Mouse (Mus musculus): ENCODE measurements around the gene Trim11.
A peak's percentile ranks its signal among the peaks of the same experiment; 100 is the strongest.

The Trim11 gene

DNA sequence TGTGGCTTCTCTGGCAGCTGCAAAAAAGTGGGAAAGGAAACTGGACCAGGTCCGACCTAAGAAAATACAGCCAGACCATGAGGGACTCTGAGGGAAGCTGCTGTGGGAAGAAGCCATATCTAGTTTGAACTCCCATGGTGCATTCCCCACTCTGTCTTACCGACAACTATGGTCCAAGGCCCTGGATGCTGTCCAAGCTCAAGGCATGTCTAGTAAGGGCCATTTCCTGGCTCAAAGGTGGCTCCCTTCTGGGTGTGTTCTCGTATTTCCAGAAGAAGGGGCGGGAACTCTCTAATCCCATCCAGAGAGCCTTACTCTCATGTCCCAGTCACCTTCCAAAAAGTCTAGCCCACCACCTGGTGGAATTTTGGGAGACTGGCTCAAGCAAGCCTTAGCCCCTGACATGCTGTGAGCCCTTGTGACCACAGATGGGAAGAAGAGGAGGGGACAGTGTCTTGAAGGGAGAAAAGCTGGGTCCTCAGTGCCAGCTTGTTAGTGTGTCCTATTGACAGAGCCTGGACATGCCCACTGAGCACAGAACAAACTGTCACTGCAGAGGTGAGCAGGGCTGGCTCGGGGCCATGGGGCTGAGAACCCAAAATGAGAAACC is 2.6 kb downstream of the Trim11 start:
- DNase-seq (ENCODE audit: low read depth, low spot score): no peak

DNA sequence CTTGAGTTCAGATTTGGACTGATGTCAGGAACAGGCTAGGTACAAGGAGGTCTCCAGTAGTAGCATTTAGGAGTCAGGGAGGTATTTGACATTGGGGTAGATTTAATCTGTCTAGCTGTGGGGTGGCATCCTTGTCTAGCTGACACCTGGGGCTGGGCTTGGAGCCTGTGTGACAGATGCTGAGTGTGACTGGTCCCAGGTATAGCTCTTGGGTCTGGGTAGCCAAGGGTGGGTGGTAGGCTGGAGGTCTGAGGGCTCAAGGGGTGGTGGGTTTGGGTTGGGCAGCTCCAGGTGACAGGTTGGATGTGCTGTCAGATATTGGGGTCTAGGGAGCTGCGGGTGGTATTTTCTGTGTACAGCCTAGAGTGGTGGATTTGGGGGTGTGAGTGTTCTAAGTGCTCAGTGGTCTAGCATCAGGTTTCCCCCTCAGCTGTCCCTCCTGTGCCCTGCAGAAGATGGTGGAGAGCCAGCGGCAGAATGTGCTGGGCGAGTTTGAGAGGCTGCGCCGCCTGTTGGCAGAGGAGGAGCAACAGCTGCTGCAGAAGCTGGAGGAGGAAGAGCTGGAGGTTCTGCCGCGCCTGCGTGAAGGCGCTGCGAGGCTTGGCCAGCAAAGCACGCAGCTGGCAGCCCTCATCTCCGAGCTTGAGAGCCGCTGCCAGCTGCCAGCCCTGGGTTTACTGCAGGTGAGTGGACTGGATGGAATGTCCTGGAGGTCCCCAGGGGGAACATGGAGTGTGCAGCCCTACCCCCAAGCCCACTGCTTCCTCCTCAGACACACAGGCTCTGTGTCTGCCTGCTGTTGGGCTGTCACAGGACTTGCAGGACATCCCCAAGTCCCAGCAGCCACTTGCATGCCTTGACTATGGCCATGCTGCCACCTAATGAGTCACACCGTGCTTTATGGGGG is 3.9 kb downstream of the Trim11 start:
- DNase-seq (ENCODE audit: low read depth, low spot score): peak; percentile 94

DNA sequence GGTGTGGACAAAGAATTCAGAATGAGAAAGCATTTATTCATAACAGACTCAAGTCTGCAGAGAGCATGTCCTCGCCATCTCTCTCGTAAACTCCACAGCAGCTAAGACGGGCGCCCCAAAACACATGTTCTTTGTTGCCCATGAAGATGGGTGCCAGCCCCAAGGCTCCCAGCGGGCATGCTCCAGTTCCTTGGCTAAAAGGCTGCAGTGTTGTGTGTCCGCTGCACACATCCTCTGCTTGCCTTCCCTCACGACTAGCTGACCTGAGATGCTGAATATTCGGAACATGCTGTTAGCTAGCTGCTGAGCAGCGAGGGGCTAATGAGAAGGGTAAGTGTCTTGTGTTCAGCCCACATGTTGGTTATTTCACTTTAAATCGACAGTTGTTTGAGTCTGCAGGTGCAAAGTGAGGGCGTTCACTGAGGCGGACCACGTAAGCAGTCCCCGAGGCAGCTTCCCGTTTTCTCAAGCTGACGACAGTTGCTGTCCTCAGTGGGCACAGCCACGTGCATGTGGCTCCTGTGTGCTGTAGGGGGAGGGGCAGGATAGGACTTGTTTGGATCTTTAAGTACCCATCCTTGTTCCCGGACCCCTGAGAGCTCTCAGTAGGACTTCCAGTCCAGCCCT is 4.7 kb downstream of the Trim11 start:
- peak; percentile 46 for DNase-seq (ENCODE audit: low read depth, low spot score)

DNA sequence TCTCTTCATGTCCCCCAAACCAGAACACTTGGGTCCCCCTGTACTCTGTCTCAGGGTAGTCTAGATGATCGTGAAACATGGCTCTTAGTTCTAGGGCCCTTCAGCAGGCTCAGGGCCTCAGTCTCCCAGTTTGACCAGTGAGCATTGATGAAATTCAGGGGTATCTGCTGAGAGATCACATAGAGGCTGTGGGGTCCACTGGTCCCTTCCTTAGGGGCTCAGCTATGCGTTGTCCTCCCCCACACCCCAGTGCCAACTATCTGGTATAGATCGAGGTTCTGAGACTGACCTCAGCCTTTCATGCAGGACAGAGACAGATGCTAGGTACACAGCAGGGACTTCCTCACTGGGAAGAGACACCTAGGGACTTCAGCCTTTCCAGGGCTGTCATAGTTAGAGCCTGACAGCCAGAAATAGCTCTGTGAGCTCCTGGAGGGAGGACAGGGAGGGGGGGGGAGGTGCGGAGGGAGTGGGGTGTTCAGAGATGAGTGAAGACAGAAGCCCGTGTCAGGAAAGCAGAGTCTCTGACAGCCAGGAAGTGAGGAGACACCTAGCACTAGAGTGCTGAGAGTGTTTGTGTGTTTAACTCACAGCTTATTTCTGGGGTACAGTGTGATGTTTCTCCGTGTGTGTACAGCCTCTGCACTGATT is 5.9 kb downstream of the Trim11 start:
- peak; percentile 69 for DNase-seq (ENCODE audit: low read depth, low spot score)

DNA sequence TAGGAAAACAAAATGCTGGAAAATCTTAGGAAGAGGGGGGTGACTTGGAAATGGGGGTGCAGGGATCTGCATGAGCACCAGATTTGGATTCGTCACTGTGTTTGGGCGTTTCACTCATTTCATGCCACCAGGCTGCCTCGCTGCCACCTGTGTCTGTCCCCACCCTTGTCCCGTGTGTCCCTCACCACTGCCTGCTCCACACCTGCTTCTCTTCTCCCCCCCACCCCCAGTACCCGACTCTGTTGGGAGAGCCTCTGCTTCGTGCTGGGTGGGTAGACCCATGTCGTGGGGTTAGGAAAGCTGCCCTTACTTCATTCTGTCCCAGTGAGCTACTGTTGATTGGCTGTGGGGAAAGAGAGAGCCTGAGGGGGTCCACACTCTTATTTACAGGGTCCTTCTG is 6.8 kb downstream of the Trim11 start:
- DNase-seq (ENCODE audit: low read depth, low spot score): peak; percentile 32

DNA sequence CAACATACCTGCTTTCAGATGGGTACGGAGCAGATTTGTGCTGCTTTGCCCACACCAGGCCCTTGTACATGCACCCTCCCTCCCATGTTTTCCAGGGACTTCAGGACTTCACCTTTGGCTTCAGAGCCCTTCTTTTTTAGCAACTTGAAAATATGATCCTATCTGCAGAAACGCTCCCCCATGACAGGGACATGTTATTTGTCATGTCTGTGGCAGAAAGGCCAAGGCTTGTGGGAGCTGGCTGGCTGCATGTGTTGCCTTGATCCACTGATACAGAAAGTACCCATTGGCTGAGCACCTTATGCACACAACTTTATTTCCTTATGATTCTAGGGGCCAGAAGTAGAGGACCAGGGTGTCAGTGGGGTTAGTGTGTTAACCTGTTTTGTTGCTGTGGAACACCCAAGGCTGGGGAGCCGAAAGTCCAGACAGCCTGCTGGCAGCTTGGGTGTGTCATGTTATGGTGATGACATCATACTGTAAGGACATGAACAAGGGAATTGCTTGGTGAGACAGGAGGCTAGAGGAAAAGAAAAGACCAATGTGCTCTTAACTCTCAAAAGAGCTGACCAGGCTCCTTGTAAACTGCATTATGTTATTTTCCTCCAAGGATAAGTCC is 7.5 kb downstream of the Trim11 start:
- no peak for DNase-seq (ENCODE audit: low read depth, low spot score)

DNA sequence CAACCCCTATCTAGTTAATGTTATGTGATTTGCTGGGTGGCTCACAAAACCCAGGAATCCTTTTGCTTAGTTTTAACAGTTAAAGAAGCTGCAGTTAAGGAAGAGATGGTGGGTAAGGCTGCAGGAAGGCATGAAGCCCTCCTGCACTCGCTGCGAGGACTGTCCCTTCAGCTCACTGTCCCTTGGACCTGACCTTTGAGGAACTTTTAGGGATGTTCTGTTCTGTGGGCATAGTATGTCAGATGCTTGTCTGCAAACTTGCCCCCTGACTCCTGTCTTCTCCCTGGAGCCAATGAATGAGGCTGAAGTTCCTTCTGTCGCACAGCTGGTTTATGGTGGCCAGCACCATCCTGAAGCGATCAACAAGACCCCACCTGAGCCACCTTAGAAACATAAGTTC is 11.3 kb downstream of the Trim11 start:
- DNase-seq (ENCODE audit: low read depth, low spot score): no peak

DNA sequence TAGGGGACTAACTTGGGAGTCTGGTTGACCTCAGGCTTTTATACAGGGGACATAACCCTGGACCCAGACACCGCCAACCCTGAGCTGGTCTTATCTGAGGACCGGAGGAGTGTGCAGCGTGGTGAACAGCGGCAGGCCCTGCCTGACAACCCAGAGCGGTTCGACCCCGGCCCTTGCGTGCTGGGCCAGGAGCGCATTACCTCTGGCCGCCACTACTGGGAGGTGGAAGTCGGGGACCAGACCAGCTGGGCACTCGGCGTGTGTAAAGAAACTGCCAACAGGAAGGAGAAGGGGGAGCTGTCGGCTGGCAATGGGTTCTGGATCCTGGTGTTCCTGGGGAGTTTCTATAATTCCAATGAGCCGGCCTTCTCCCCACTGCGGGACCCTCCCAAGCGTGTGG is 12.2 kb downstream of the Trim11 start:
- no peak for DNase-seq (ENCODE audit: low read depth, low spot score)

DNA sequence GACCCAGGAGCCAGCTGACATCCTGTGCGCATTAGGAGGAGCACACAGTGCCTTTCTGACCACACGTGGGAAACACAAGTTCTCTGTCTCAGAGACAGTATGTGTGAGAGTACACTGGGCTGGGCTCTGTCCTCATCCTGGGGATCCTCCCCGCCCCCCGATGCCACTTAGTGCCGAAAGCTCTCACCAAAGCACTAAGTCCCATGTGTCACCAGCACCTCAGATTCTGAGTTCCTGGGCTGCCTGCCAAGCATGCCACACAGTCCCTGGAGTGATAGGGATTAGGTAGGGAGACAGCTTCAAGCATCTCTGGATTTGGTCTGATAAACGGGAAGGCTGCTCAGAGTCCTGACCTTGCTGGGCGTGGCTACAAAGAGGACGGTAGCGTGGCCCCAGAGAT is 12.9 kb downstream of the Trim11 start:
- DNase-seq (ENCODE audit: low read depth, low spot score): peak; percentile 54

DNA sequence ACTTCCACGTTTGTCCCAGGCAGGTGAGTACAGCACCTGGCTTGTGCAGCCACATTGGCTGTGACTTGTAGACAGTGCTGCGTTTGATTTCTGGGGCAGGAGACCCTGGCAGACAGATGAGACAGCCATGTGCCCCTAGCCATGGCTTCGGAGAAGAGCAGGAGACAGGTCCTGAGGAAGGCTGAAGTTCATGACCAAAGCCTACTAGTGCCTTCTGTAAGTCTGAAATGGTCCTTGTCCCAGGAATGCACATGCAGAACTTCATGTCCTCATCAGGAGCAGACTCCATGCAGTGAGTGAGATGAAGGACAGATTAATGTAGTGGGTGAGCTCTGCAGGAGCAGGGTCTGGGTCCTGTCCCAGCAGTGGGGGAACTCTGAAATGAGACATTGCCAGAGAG is 14.0 kb downstream of the Trim11 start:
- no peak for DNase-seq (ENCODE audit: low read depth, low spot score)

DNA sequence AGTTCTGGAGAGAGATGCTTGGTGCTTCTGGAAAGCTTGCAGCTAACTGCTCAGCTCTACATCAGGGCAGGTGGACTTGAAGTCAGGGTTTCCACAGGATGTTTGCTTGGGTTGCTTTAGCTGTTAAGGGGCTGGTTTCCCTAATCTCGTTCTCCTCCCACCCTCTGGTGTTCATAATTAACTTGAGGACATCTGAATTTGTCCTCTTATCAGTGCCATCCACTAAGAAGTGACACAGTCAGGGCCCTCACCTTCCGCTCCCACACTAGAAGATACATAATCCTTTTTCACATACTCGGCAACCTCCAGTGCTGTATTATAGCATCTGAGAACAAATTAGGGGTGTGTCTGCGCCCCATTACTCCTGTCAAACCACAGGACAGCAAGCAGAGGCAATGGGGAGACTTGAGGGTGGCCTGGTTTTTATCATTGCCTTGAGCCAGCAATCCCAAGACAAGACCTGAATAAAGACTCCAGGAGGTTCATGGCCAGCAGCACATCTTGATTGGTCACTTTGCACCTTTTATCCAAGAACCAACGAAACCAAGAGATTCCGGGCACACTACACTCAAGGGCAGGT is 15.3 kb downstream of the Trim11 start:
- DNase-seq (ENCODE audit: low read depth, low spot score): no peak

DNA sequence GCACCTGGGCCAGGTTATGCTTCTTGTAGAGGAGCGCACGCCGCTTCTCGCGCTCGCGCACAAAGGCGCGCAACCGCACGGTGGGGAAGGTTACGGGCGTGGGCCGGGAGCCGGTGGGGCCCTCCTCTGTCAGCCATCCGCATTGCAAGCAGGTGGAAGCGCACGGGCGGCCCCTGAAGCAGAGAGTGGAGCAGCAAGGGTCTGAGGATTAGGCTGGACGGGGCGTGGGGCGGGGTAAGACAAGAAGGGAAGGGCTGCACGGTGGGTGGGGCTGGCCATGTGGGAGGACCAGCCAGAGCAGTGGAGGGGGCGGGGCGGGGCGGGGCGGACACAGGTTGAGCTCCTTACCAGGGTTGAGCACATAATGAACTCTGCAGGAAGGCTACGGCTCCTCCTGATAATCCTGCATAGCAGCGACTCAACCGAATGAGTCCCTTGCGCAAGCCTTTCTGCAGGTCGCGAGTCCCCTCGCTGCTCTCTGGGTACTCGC is 16.5 kb downstream of the Trim11 start:
- peak; percentile 60 for DNase-seq (ENCODE audit: low read depth, low spot score)

DNA sequence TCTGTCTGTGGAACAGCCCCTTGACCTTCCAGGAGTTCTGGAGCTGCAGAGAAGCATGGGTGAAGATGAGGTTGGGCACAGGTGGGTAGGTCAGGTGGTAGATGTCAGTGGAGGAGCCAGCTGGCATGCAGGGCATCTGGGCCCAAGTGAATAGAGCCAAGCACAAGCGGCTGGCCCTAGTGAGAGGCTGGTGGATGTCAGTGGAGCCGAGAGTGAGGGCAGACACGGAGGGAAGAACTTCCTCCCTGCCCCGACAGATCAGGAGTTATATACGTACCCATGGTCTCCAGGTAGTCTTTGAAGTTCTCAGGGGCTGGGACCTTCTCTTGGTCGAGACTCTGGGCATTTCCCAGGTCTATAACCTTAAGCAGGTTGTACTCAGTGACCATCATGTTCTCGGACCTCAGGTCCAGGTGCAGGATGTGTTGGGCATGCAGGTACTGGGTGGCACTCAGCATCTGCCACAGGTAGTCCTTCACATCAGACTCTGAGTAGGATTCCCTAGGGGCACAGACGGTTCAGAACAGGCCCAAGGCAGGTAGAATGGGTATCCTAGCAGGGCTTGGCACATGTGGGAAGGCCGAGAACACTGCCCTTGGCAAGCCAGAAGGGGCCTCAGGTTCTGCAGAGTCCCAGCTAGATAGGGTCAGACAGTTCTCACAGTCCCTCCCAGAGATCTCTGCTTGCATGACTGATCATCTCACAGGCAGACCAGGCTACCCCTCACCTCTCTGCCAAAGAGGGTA is 17.3 kb downstream of the Trim11 start:
- no peak for DNase-seq (ENCODE audit: low read depth, low spot score)

DNA sequence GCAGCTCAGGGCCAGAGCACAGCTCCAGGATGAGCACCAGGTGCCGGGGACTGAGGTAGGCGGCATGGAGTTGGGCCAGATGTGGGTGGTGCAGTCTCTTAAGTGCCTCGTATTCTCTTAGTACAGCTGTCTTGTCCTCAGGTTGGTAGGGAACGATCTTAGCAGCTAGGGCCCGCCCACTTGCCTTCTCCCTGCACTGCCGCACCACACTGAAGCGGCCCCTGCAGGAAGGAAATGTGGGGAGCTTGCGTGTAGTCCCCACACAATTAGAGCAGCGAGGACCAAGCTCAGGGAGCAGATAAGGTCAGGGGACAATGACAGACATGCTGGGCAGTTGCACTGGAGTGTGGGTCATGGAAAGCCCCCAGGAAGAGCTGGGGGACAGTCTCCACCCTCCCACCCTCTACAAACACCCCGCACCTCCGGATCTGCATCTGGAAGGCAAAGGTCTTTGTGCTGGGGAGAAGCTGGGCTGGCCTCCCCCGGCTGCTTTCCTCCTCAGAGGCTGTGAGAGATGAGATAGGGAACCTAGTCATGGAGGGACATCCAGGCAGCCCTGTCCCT is 18.0 kb downstream of the Trim11 start:
- peak; percentile 70 for DNase-seq (ENCODE audit: low read depth, low spot score)

DNA sequence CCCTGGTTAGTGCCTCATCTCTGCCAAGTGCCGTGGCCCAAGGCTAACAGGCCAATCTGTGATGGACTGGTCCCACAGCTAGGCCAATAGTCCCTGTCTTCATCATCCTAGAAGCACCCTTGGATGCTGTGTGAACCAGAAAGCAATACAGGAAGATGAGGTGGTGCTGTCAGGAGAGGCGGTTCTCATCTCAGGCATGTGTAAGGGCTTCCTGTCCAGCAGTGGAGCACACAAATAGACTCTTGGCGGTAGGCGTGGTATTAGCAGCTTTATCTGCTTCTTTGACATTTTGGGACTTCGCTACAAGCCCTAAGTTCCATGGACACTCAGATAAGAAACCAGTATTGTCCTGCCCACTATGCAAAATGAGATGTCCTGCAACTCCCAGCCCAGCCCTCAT is 19.6 kb downstream of the Trim11 start:
- no peak for DNase-seq (ENCODE audit: low read depth, low spot score)

DNA sequence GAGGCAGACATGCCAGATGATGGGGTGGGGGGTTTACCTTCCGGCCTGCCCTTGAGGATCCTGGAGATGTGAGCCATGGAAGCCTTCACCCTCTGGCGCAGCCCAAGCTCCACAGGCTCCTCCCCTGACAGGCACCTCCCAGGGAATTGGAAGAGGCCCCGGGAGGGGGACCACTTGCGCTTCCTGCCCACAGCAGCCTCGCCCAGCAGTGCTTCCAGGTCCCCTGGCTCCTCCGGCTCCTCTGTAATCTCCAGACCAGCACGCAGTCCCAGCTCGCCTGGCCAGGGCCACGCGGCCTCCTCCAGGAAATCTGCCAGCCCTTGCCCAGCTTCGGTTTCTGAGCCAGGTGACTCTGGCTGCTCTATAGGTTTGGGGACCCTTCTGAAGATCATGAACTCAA is 21.3 kb downstream of the Trim11 start:
- no peak for DNase-seq (ENCODE audit: low read depth, low spot score)

DNA sequence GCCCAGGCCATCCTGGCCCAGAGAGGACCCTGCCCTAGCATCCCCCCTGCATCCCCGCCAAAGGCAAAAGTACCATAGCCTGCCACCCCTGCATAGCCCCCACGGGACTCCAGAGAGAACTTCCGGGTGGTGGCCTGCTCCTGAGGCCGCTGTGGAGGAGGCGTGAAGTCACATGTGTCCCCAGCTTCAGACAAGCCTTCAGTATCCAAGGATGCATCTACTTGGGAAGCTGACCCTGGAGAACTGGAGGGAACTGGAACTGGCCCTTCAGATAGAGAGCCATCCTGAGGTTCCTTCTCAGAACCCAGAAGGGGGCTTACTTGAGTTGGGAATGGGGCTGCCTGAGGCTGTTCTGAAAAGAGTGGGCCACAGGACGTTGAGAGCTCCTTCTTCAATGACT is 21.9 kb downstream of the Trim11 start:
- no peak for DNase-seq (ENCODE audit: low read depth, low spot score)

DNA sequence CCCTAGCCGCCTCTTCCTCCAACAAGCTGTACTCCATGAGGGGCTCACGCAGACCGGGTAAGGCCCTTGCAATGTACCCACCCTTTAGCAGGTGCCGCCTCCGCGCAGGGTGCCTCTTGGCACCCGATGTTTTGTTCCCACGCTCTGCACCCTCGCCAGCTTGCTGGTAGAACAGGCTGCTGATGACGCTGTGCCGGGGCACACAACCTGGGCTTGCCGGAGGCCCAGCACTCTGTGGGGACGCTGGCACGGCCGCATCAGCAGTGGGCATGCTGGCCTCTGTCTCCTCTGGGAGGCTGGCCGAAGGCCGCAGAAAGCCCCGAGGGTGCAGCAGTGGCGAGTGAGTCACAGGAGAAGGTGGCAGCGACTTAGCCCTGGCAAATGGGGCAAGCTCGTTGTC is 22.7 kb downstream of the Trim11 start:
- peak; percentile 73 for DNase-seq (ENCODE audit: low read depth, low spot score)

DNA sequence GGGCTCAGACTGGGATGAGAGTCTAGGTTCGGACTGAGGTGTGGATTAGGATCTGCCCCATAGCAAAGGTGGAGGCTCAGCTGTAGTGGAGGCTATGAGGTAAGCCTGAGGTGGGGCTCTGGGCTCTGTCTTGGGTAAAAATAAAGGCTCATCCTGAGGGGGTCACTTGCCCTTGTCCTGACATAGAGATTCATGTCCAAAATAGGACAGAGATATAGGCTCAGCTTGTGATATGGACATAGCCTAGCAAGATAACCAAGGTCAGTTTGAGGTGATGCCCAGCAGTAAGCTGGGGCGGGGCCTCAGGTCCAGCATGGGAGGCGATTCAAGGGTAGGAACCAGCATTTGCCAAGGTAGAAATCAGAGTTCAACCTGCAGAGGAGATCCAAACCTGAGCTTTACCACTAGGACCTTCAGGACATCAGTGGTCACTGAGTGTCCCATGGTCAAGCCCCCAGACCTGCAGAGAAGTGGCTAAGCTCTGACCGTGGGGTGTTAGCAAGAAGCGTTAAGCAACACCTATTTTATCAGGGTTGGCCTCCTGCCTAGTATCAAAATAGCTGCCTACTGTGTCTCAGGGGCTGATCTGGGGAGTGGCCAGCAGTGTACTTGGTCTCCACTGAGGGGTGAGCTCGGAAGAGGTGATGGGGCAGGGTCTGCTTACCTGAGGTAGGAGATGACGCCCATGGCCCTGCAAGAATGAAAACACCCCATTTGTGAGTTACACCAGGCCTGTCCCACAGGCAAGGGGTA is 24.6 kb downstream of the Trim11 start:
- no peak for DNase-seq (ENCODE audit: low read depth, low spot score)

DNA sequence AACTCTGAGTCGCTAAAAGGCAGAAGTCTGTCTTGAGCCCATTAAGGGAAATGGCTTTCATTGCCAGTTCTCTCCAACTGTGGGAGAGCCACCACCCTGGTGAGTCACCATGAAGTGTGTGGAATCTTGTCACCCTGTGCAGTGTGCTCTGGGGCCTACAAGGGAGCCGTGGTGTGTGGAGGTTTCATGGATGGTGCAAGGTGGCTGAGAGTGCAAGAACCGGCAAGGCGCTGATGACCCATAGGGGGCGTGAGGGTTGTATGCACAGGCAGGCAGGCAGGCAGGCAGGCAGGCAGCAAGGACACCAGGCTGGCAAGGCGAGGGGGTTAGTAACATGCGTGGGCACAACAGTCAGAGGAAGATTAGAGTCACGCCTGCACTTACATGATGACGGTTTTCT is 37.2 kb downstream of the Trim11 start:
- DNase-seq (ENCODE audit: low read depth, low spot score): peak; percentile 79

Measured in brain, adult 2 months (tissue).